Mouse (Mus musculus): ENCODE results near the gene Gins1. TPM values are rescaled to one million over a fixed set of nuclear protein-coding genes. Genes with fewer than 3 reads are reported as not detected.
A peak's percentile ranks its signal among the peaks of the same experiment; 100 is the strongest.

Gins1 gene
- polyA plus RNA-seq, 1 experiment from 2014 or later: 9.9 TPM

- no peaks in the 10 kb centered on the region for H3K4me1 ChIP-seq (ENCODE audit: control insufficient read depth, insufficient read depth, low read length)
- no peak overlapping the region for H3K27ac ChIP-seq (ENCODE audit: low read length)
- no peak for ATAC-seq
- H3K4me2 ChIP-seq (ENCODE audit: low read length): no peak overlapping the region
- H3K27me3 ChIP-seq (ENCODE audit: control insufficient read depth, insufficient read depth, low read depth, low read length): no peaks in the 10 kb centered on the region
- 95% methylated on average over 3 of the region's 3 CpGs for WGBS
- no peak overlapping the region for H3K9ac ChIP-seq (ENCODE audit: low read depth, low read length)
- no peaks in the 10 kb centered on the region for H3K9me3 ChIP-seq (replicated peaks; ENCODE audit: control insufficient read depth, low read length, poor library complexity, severe bottlenecking)
- H3K4me3 ChIP-seq (ENCODE audit: low read depth, low read length): no peak overlapping the region
- 0 out of 2 replicates have a peak, but pooled peaks cover 2% of the 10 kb centered on the region for H3K36me3 ChIP-seq (ENCODE audit: control insufficient read depth, insufficient read depth, low read length)
Measured at GRCm38 (mm10) chr2:150963246-150963645, 58.0 kb downstream of the Gins1 start.

GRCm38 (mm10) chr2:150964641-150965040 is 59.4 kb downstream of the Gins1 start:
- Histone ChIP-seq H3K4me2 (ENCODE audit: low read length) (no peak overlapping the region), H3K36me3 (ENCODE audit: control insufficient read depth, insufficient read depth, low read length) (0 out of 2 replicates have a peak, but pooled peaks cover 2% of the 10 kb centered on the region), H3K9me3 (replicated peaks; ENCODE audit: control insufficient read depth, low read length, poor library complexity, severe bottlenecking) (no peaks in the 10 kb centered on the region), H3K27me3 (ENCODE audit: control insufficient read depth, insufficient read depth, low read depth, low read length) (no peaks in the 10 kb centered on the region), H3K4me1 (ENCODE audit: control insufficient read depth, insufficient read depth, low read length) (no peaks in the 10 kb centered on the region), H3K4me3 (ENCODE audit: low read depth, low read length) (no peak overlapping the region), H3K9ac (ENCODE audit: low read depth, low read length) (no peak overlapping the region), H3K27ac (ENCODE audit: low read length) (no peak overlapping the region)
- ATAC-seq: no peak
- 94% methylated on average over 3 of the region's 3 CpGs for WGBS

GRCm38 (mm10) chr2:150965951-150966350 is 60.8 kb downstream of the Gins1 start:
- Histone ChIP-seq H3K9ac (ENCODE audit: low read depth, low read length) (no peak overlapping the region), H3K4me3 (ENCODE audit: low read depth, low read length) (no peak overlapping the region), H3K9me3 (replicated peaks; ENCODE audit: control insufficient read depth, low read length, poor library complexity, severe bottlenecking) (no peaks in the 10 kb centered on the region), H3K36me3 (ENCODE audit: control insufficient read depth, insufficient read depth, low read length) (0 out of 2 replicates have a peak, but pooled peaks cover 2% of the 10 kb centered on the region), H3K4me1 (ENCODE audit: control insufficient read depth, insufficient read depth, low read length) (no peaks in the 10 kb centered on the region), H3K4me2 (ENCODE audit: low read length) (no peak overlapping the region), H3K27ac (ENCODE audit: low read length) (no peak overlapping the region), H3K27me3 (ENCODE audit: control insufficient read depth, insufficient read depth, low read depth, low read length) (no peaks in the 10 kb centered on the region)
- WGBS: 92% methylated on average over 10 of the region's 10 CpGs
- no peak for ATAC-seq

GRCm38 (mm10) chr2:150967491-150967890 is 62.3 kb downstream of the Gins1 start:
- Histone ChIP-seq H3K36me3 (ENCODE audit: control insufficient read depth, insufficient read depth, low read length) (peaks cover 2% of the 10 kb centered on the region; the same call in 1 of the 2 replicates), H3K9ac (ENCODE audit: low read depth, low read length) (no peak overlapping the region), H3K4me3 (ENCODE audit: low read depth, low read length) (no peak overlapping the region), H3K4me1 (ENCODE audit: control insufficient read depth, insufficient read depth, low read length) (no peaks in the 10 kb centered on the region), H3K4me2 (ENCODE audit: low read length) (no peak overlapping the region), H3K9me3 (replicated peaks; ENCODE audit: control insufficient read depth, low read length, poor library complexity, severe bottlenecking) (no peaks in the 10 kb centered on the region), H3K27ac (ENCODE audit: low read length) (no peak overlapping the region), H3K27me3 (ENCODE audit: control insufficient read depth, insufficient read depth, low read depth, low read length) (no peaks in the 10 kb centered on the region)
- WGBS: 93% methylated on average over 2 of the region's 2 CpGs
- ATAC-seq: no peak

GRCm38 (mm10) chr2:150969231-150969630 is 64.0 kb downstream of the Gins1 start:
- ATAC-seq: no peak
- Histone ChIP-seq H3K36me3 (ENCODE audit: control insufficient read depth, insufficient read depth, low read length) (peaks cover 4% of the 10 kb centered on the region; the same call in 1 of the 2 replicates), H3K9me3 (replicated peaks; ENCODE audit: control insufficient read depth, low read length, poor library complexity, severe bottlenecking) (no peaks in the 10 kb centered on the region), H3K9ac (ENCODE audit: low read depth, low read length) (no peak overlapping the region), H3K4me2 (ENCODE audit: low read length) (no peak overlapping the region), H3K4me3 (ENCODE audit: low read depth, low read length) (no peak overlapping the region), H3K27ac (ENCODE audit: low read length) (no peak overlapping the region), H3K27me3 (ENCODE audit: control insufficient read depth, insufficient read depth, low read depth, low read length) (no peaks in the 10 kb centered on the region), H3K4me1 (ENCODE audit: control insufficient read depth, insufficient read depth, low read length) (no peaks in the 10 kb centered on the region)
- 94% methylated on average over 2 of the region's 2 CpGs for WGBS

GRCm38 (mm10) chr2:150971856-150972255 is 66.7 kb downstream of the Gins1 start:
- Histone ChIP-seq H3K27ac (ENCODE audit: low read length) (no peak overlapping the region), H3K27me3 (ENCODE audit: control insufficient read depth, insufficient read depth, low read depth, low read length) (no peaks in the 10 kb centered on the region), H3K4me1 (ENCODE audit: control insufficient read depth, insufficient read depth, low read length) (no peaks in the 10 kb centered on the region), H3K36me3 (ENCODE audit: control insufficient read depth, insufficient read depth, low read length) (peaks cover 5% of the 10 kb centered on the region; the same call in 1 of the 2 replicates), H3K4me3 (ENCODE audit: low read depth, low read length) (no peak overlapping the region), H3K9me3 (replicated peaks; ENCODE audit: control insufficient read depth, low read length, poor library complexity, severe bottlenecking) (no peaks in the 10 kb centered on the region), H3K4me2 (ENCODE audit: low read length) (no peak overlapping the region), H3K9ac (ENCODE audit: low read depth, low read length) (no peak overlapping the region)
- ATAC-seq: peak; percentile 66; the same call in 1 of the 2 replicates
- 58% methylated on average over 7 of the region's 7 CpGs for WGBS

- Histone ChIP-seq H3K27me3 (ENCODE audit: control insufficient read depth, insufficient read depth, low read depth, low read length) (no peaks in the 10 kb centered on the region), H3K9me3 (replicated peaks; ENCODE audit: control insufficient read depth, low read length, poor library complexity, severe bottlenecking) (no peaks in the 10 kb centered on the region), H3K27ac (ENCODE audit: low read length) (no peak overlapping the region), H3K4me1 (ENCODE audit: control insufficient read depth, insufficient read depth, low read length) (no peaks in the 10 kb centered on the region), H3K4me2 (ENCODE audit: low read length) (no peak overlapping the region), H3K4me3 (ENCODE audit: low read depth, low read length) (no peak overlapping the region), H3K9ac (ENCODE audit: low read depth, low read length) (no peak overlapping the region), H3K36me3 (ENCODE audit: control insufficient read depth, insufficient read depth, low read length) (peaks cover 5% of the 10 kb centered on the region; the same call in 1 of the 2 replicates)
- WGBS: 96% methylated on average over 3 of the region's 3 CpGs
- ATAC-seq: no peak
Measured at GRCm38 (mm10) chr2:150972681-150973080, 67.5 kb downstream of the Gins1 start.

GRCm38 (mm10) chr2:150973401-150974115 is 68.4 kb downstream of the Gins1 start:
- H3K27me3 ChIP-seq (ENCODE audit: control insufficient read depth, insufficient read depth, low read depth, low read length): no peaks in the 10 kb centered on the region
- no peak overlapping the region for H3K27ac ChIP-seq (ENCODE audit: low read length)
- H3K4me1 ChIP-seq (ENCODE audit: control insufficient read depth, insufficient read depth, low read length): no peaks in the 10 kb centered on the region
- WGBS: 97% methylated on average over 8 of the region's 8 CpGs
- no peak overlapping the region for H3K4me3 ChIP-seq (ENCODE audit: low read depth, low read length)
- no peaks in the 10 kb centered on the region for H3K9me3 ChIP-seq (replicated peaks; ENCODE audit: control insufficient read depth, low read length, poor library complexity, severe bottlenecking)
- H3K36me3 ChIP-seq (ENCODE audit: control insufficient read depth, insufficient read depth, low read length): peaks cover 5% of the 10 kb centered on the region; the same call in 1 of the 2 replicates
- no peak overlapping the region for H3K9ac ChIP-seq (ENCODE audit: low read depth, low read length)
- H3K4me2 ChIP-seq (ENCODE audit: low read length): no peak overlapping the region
- no peak for ATAC-seq

GRCm38 (mm10) chr2:150976871-150977270 is 71.7 kb downstream of the Gins1 start:
- WGBS: 92% methylated on average over 5 of the region's 5 CpGs
- no peak for ATAC-seq
- Histone ChIP-seq H3K4me2 (ENCODE audit: low read length) (no peak overlapping the region), H3K27ac (ENCODE audit: low read length) (no peak overlapping the region), H3K9ac (ENCODE audit: low read depth, low read length) (no peak overlapping the region), H3K4me1 (ENCODE audit: control insufficient read depth, insufficient read depth, low read length) (no peaks in the 10 kb centered on the region), H3K9me3 (replicated peaks; ENCODE audit: control insufficient read depth, low read length, poor library complexity, severe bottlenecking) (no peaks in the 10 kb centered on the region), H3K36me3 (ENCODE audit: control insufficient read depth, insufficient read depth, low read length) (peaks cover 5% of the 10 kb centered on the region; the same call in 1 of the 2 replicates), H3K4me3 (ENCODE audit: low read depth, low read length) (no peak overlapping the region), H3K27me3 (ENCODE audit: control insufficient read depth, insufficient read depth, low read depth, low read length) (no peaks in the 10 kb centered on the region)
